Mouse (Mus musculus) heart, adult 2 months (tissue): ENCODE data around the gene Vmn1r4.

Experiments
- CTCF ChIP-seq: fragments of 200-600 bp; IDR thresholded peaks from 2 replicates; pipeline ENCODE4 v1.8.1; 2022; ENCODE audit warnings: antibody characterized with exemption, mild to moderate bottlenecking, moderate library complexity
- POLR2A ChIP-seq: fragments of 200-500 bp; IDR thresholded peaks from 2 replicates; pipeline ENCODE4 v1.6.1; 2011; ENCODE audit warnings: mild to moderate bottlenecking, low read depth, low read length, control low read depth; ENCODE audit not compliant: insufficient read depth

DNA sequence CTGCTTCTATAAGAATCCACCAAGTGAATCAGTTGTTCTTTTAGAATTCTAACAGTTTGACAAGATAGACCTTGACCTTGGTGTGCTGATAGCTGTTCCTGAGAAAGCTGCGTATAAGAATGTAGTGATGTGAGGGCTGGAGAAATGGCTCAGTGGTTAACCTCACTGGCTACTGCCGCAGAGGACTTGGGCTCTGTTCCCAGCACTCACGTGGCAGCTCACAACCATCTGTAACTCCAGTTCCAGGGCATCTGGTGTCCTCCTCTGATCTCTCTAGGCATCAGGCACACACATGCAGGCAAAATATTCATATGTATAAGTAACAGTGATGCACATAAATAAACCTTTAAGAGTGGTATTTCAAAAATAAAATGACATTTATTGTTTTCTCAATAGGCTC is 15.8 kb upstream of the Vmn1r4 start:
- no peak for TF ChIP-seq POLR2A
- no peak for TF ChIP-seq CTCF
